In genomic region chr1:62860788-62861187, GRCm38 (mm10) we compare ENCODE assay signal across 7 mouse cellular contexts.
DNase-seq lines count a peak whose midpoint lies in the region; ATAC-seq and TF ChIP-seq lines count a peak whose summit lies in the region.

No protein-coding gene starts in this region.

- no peak overlapping the region for H3K4me3 ChIP-seq in embryonic facial prominence, embryonic 12.5 days
- H3K4me3 ChIP-seq in liver, postnatal 0 days (ENCODE audit: low read depth, low read length) = no peak overlapping the region

- intact Hi-C loops in left cerebral cortex, postnatal 4 days (cut with DNase I) = no loop called here
- intact Hi-C loops in left cerebral cortex, postnatal 14 days (cut with DNase I) = no loop called here

- no peak overlapping the region for H3K9ac ChIP-seq in embryonic facial prominence, embryonic 12.5 days
- no peak overlapping the region for H3K9ac ChIP-seq in liver, postnatal 0 days (replicated peaks)

- TF ChIP-seq CTCF in liver, postnatal 0 days (IDR thresholded peaks at IDR 0.05; ENCODE audit: low read depth) = no peak

- no peaks in the 10 kb centered on the region for H3K36me3 ChIP-seq in embryonic facial prominence, embryonic 12.5 days
- no peaks in the 10 kb centered on the region for H3K36me3 ChIP-seq in liver, postnatal 0 days (replicated peaks; ENCODE audit: insufficient read depth, low read length)

- TF ChIP-seq EP300 in liver, postnatal 0 days (IDR thresholded peaks at IDR 0.05; ENCODE audit: low read depth) = no peak

- no peaks in the 10 kb centered on the region for H3K27me3 ChIP-seq in embryonic facial prominence, embryonic 12.5 days
- H3K27me3 ChIP-seq in liver, postnatal 0 days (ENCODE audit: insufficient read depth, low read length) = no peaks in the 10 kb centered on the region

- DNase-seq in left cerebral cortex, postnatal 4 days = peak; percentile 81
- DNase-seq in left cerebral cortex, postnatal 14 days (ENCODE audit: low spot score in 2 of 2) = no peak
- DNase-seq in heart, adult 9 months (ENCODE audit: low spot score in 2 of 2) = peak; percentile 24 to 25
- DNase-seq in layer of hippocampus, postnatal 10 days (ENCODE audit: low spot score in 2 of 2) = peak; percentile 58 to 61
- no peak for DNase-seq in thymus, postnatal 36 days
- no peak for DNase-seq in liver, postnatal 0 days

- WGBS in embryonic facial prominence, embryonic 12.5 days = 8% methylated on average over 5 of the region's 5 CpGs
- WGBS in liver, postnatal 0 days (ENCODE audit: insufficient replicate concordance) = 26% methylated on average over 5 of the region's 5 CpGs

- peak overlapping the region; percentile 15; the same call in 1 of the 2 replicates for H3K4me2 ChIP-seq in embryonic facial prominence, embryonic 12.5 days (replicated peaks)
- H3K4me2 ChIP-seq in liver, postnatal 0 days (ENCODE audit: low read depth, low read length) = no peak overlapping the region

- H3K27ac ChIP-seq in embryonic facial prominence, embryonic 12.5 days = peak overlapping the region; percentile 65
- no peak overlapping the region for H3K27ac ChIP-seq in liver, postnatal 0 days (ENCODE audit: low read depth)

- ATAC-seq in embryonic facial prominence, embryonic 12.5 days (ENCODE audit: insufficient number of reproducible peaks, insufficient read depth, low FRiP score, low TSS enrichment) = no peak
- no peak for ATAC-seq in liver, postnatal 0 days

- H3K9me3 ChIP-seq in embryonic facial prominence, embryonic 12.5 days = no peaks in the 10 kb centered on the region
- no peaks in the 10 kb centered on the region for H3K9me3 ChIP-seq in liver, postnatal 0 days (ENCODE audit: low read length)

- peaks cover 25% of the 10 kb centered on the region for H3K4me1 ChIP-seq in embryonic facial prominence, embryonic 12.5 days
- H3K4me1 ChIP-seq in liver, postnatal 0 days (ENCODE audit: insufficient read depth) = no peaks in the 10 kb centered on the region

Comparison
In these comparisons a context has a peak if more than half of its experiments do, and no peak if none do; other contexts are left out.
1. DNase-seq: peak in left cerebral cortex, postnatal 4 days (single experiment), heart, adult 9 months (2 of 2) and layer of hippocampus, postnatal 10 days (2 of 2); none in left cerebral cortex, postnatal 14 days (0 of 2), thymus, postnatal 36 days (0 of 2) and liver, postnatal 0 days (single experiment).